Mouse (Mus musculus): ENCODE data around the gene Cfap20. TPM values are rescaled to one million over a fixed set of nuclear protein-coding genes. Genes with fewer than 3 reads are reported as not detected.
A peak's percentile ranks its signal among the peaks of the same experiment; 100 is the strongest.

Cfap20 gene
- polyA plus RNA-seq (2014; fragmentation: Nextera tagmentation; extraction: Ambion mirVana): 184 and 195 TPM in 2 replicates

DNA sequence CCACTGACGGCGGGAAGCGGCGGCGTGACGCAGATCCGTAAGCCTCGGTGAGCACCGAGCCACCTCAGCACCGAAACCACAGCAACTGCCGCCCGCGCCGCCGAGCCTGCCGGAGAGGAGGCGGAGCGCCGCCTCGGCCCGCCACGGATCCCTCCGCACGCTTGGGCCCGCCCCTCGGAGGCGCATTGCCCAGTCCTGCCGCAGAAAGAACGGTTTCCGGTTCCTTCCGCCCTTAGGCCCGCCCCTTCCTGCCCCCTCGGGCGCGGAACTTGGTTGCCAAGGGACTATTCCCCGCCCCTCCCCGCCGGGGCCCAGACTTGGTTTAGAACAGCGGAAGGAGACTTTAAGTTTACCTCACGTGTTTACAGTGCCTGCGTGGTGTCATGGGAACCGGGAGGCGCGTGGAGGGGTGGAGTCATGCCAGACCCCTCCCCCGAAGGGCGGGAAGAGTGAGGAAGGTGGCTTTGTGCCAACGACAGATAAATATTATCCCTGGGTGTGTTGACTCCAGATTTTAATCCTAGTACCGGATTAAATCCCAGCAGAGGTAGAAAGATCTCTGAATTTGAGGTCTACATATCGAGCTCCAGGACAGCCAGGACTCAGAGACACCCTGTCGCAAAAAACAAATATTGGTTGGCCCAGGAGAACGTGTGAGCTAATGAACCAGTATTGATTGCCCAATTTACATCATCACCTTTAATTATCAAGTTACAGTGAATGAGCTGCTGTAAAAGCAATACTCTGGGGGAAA, at the start of gene Cfap20:
Gene Cfap20, minus strand, starts transcription at position 184 of the 754 bp plus-strand sequence.
- Histone ChIP-seq H3K4me2 (ENCODE audit: low read length) (peak within 1 kb of the TSS; percentile 69), H3K4me1 (ENCODE audit: control insufficient read depth in 2 of 2, insufficient read depth in 2 of 2, low read length in 2 of 2) (peaks cover 14 to 26% of the 10 kb centered on the region in 2 experiments), H3K27ac (replicated peaks in 1 of 2; ENCODE audit: control insufficient read depth in 1 of 2, insufficient read depth in 1 of 2, low read depth in 2 of 2, low read length in 2 of 2) (peak within 1 kb of the TSS; percentile 95 to 96), H3K9ac (ENCODE audit: low read length) (peak within 1 kb of the TSS; percentile 98), H3K27me3 (ENCODE audit: control insufficient read depth, insufficient read depth, low read length) (no peaks in the 10 kb centered on the region), H3K36me3 (ENCODE audit: control insufficient read depth, insufficient read depth, low read length) (no peaks in the 10 kb centered on the region), H3K4me3 (ENCODE audit: control insufficient read depth in 1 of 2, insufficient read depth in 1 of 2, low read depth in 1 of 2, low read length in 2 of 2) (peak within 1 kb of the TSS; percentile 87 to 92), H3K9me3 (ENCODE audit: control insufficient read depth, low read length) (no peaks in the 10 kb centered on the region)
- ATAC-seq (ENCODE audit: insufficient number of reproducible peaks, insufficient read depth, low FRiP score, low read depth): peak; percentile 89
- WGBS: 2% methylated on average over 36 of the region's 51 CpGs

DNA sequence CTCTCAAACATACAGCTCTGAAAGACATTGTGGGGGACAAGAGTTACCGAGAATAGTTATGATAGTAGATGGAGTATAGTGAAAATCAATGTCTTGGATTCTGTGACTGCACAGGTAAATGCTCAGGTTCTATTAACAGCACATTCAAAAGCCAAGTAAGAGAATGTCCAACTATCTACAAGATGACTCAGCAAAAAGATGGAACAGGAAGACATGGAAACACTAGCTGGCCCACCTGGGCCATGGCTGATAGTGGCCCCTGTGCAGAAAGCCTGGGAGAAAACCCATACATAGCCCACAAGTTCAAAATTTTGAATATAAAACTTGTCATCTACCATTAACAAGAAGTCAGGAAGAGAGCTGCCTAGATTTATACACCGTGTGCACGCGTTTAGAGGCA, 35.3 kb upstream of the Cfap20 start:
- Histone ChIP-seq H3K4me2 (ENCODE audit: low read length) (no peak overlapping the region), H3K9ac (ENCODE audit: low read length) (no peak overlapping the region), H3K4me1 (ENCODE audit: control insufficient read depth in 2 of 2, insufficient read depth in 2 of 2, low read length in 2 of 2) (0 out of 4 replicates have a peak, but pooled peaks cover 0 to 3% of the 10 kb centered on the region in 2 experiments), H3K9me3 (ENCODE audit: control insufficient read depth, low read length) (no peaks in the 10 kb centered on the region), H3K36me3 (ENCODE audit: control insufficient read depth, insufficient read depth, low read length) (peaks cover 96% of the 10 kb centered on the region), H3K27me3 (ENCODE audit: control insufficient read depth, insufficient read depth, low read length) (no peaks in the 10 kb centered on the region), H3K27ac (replicated peaks in 1 of 2; ENCODE audit: control insufficient read depth in 1 of 2, insufficient read depth in 1 of 2, low read depth in 2 of 2, low read length in 2 of 2) (no peak overlapping the region), H3K4me3 (ENCODE audit: control insufficient read depth in 1 of 2, insufficient read depth in 1 of 2, low read depth in 1 of 2, low read length in 2 of 2) (no peak overlapping the region)
- no peak for ATAC-seq (ENCODE audit: insufficient number of reproducible peaks, insufficient read depth, low FRiP score, low read depth)
- WGBS: over 99% methylated on average over 4 of the region's 4 CpGs

- Histone ChIP-seq H3K4me1 (ENCODE audit: control insufficient read depth in 2 of 2, insufficient read depth in 2 of 2, low read length in 2 of 2) (0 out of 4 replicates have a peak, but pooled peaks cover 0 to 3% of the 10 kb centered on the region in 2 experiments), H3K27me3 (ENCODE audit: control insufficient read depth, insufficient read depth, low read length) (no peaks in the 10 kb centered on the region), H3K36me3 (ENCODE audit: control insufficient read depth, insufficient read depth, low read length) (peaks cover 96% of the 10 kb centered on the region), H3K4me2 (ENCODE audit: low read length) (no peak overlapping the region), H3K4me3 (ENCODE audit: control insufficient read depth in 1 of 2, insufficient read depth in 1 of 2, low read depth in 1 of 2, low read length in 2 of 2) (no peak overlapping the region), H3K9ac (ENCODE audit: low read length) (no peak overlapping the region), H3K27ac (replicated peaks in 1 of 2; ENCODE audit: control insufficient read depth in 1 of 2, insufficient read depth in 1 of 2, low read depth in 2 of 2, low read length in 2 of 2) (no peak overlapping the region), H3K9me3 (ENCODE audit: control insufficient read depth, low read length) (no peaks in the 10 kb centered on the region)
- 95% methylated on average over 3 of the region's 3 CpGs for WGBS
- ATAC-seq (ENCODE audit: insufficient number of reproducible peaks, insufficient read depth, low FRiP score, low read depth): no peak
These were observed 34.3 kb upstream of the Cfap20 start for GRCm38 (mm10) chr8:95468995-95469394.

GRCm38 (mm10) chr8:95466543-95466942, 31.9 kb upstream of the Cfap20 start:
- Histone ChIP-seq H3K4me3 (ENCODE audit: control insufficient read depth in 1 of 2, insufficient read depth in 1 of 2, low read depth in 1 of 2, low read length in 2 of 2) (no peak overlapping the region), H3K4me2 (ENCODE audit: low read length) (no peak overlapping the region), H3K36me3 (ENCODE audit: control insufficient read depth, insufficient read depth, low read length) (peaks cover 92% of the 10 kb centered on the region), H3K27me3 (ENCODE audit: control insufficient read depth, insufficient read depth, low read length) (no peaks in the 10 kb centered on the region), H3K27ac (replicated peaks in 1 of 2; ENCODE audit: control insufficient read depth in 1 of 2, insufficient read depth in 1 of 2, low read depth in 2 of 2, low read length in 2 of 2) (no peak overlapping the region), H3K9ac (ENCODE audit: low read length) (no peak overlapping the region), H3K9me3 (ENCODE audit: control insufficient read depth, low read length) (no peaks in the 10 kb centered on the region), H3K4me1 (ENCODE audit: control insufficient read depth in 2 of 2, insufficient read depth in 2 of 2, low read length in 2 of 2) (0 out of 4 replicates have a peak, but pooled peaks cover 0 to 3% of the 10 kb centered on the region in 2 experiments)
- ATAC-seq (ENCODE audit: insufficient number of reproducible peaks, insufficient read depth, low FRiP score, low read depth): no peak
- 72% methylated on average over 2 of the region's 2 CpGs for WGBS

GRCm38 (mm10) chr8:95452518-95452917, 17.8 kb upstream of the Cfap20 start:
- Histone ChIP-seq H3K36me3 (ENCODE audit: control insufficient read depth, insufficient read depth, low read length) (peaks cover 99% of the 10 kb centered on the region), H3K4me2 (ENCODE audit: low read length) (no peak overlapping the region), H3K27ac (replicated peaks in 1 of 2; ENCODE audit: control insufficient read depth in 1 of 2, insufficient read depth in 1 of 2, low read depth in 2 of 2, low read length in 2 of 2) (no peak overlapping the region), H3K4me3 (ENCODE audit: control insufficient read depth in 1 of 2, insufficient read depth in 1 of 2, low read depth in 1 of 2, low read length in 2 of 2) (no peak overlapping the region), H3K27me3 (ENCODE audit: control insufficient read depth, insufficient read depth, low read length) (no peaks in the 10 kb centered on the region), H3K9ac (ENCODE audit: low read length) (no peak overlapping the region), H3K9me3 (ENCODE audit: control insufficient read depth, low read length) (no peaks in the 10 kb centered on the region), H3K4me1 (ENCODE audit: control insufficient read depth in 2 of 2, insufficient read depth in 2 of 2, low read length in 2 of 2) (no peaks in the 10 kb centered on the region)
- ATAC-seq (ENCODE audit: insufficient number of reproducible peaks, insufficient read depth, low FRiP score, low read depth): no peak
- WGBS: 66% methylated on average over 8 of the region's 8 CpGs

DNA sequence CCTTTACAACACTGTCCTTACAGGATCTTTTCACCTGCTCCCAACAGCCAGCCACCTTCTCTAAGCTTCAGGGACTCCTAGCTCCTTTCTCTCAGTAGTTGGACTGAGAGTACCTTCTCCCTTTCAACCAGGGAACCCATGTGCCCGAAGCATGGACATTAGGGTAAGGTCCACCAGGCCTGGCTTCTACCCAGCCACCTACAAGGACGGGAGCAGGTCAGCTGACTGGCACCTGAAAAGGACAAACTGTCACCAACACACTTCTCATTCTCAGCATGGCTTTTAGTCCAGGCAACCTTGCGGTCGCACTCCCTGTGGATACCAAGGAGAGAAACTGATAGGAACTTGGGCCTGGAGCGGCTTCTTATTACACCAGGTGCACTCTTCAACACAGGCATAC, 15.6 kb upstream of the Cfap20 start:
- Histone ChIP-seq H3K4me1 (ENCODE audit: control insufficient read depth in 2 of 2, insufficient read depth in 2 of 2, low read length in 2 of 2) (no peaks in the 10 kb centered on the region), H3K36me3 (ENCODE audit: control insufficient read depth, insufficient read depth, low read length) (peaks cover 84% of the 10 kb centered on the region), H3K4me3 (ENCODE audit: control insufficient read depth in 1 of 2, insufficient read depth in 1 of 2, low read depth in 1 of 2, low read length in 2 of 2) (no peak overlapping the region), H3K27ac (replicated peaks in 1 of 2; ENCODE audit: control insufficient read depth in 1 of 2, insufficient read depth in 1 of 2, low read depth in 2 of 2, low read length in 2 of 2) (no peak overlapping the region), H3K9ac (ENCODE audit: low read length) (no peak overlapping the region), H3K9me3 (ENCODE audit: control insufficient read depth, low read length) (no peaks in the 10 kb centered on the region), H3K27me3 (ENCODE audit: control insufficient read depth, insufficient read depth, low read length) (no peaks in the 10 kb centered on the region), H3K4me2 (ENCODE audit: low read length) (no peak overlapping the region)
- 93% methylated on average over 5 of the region's 5 CpGs for WGBS
- no peak for ATAC-seq (ENCODE audit: insufficient number of reproducible peaks, insufficient read depth, low FRiP score, low read depth)

DNA sequence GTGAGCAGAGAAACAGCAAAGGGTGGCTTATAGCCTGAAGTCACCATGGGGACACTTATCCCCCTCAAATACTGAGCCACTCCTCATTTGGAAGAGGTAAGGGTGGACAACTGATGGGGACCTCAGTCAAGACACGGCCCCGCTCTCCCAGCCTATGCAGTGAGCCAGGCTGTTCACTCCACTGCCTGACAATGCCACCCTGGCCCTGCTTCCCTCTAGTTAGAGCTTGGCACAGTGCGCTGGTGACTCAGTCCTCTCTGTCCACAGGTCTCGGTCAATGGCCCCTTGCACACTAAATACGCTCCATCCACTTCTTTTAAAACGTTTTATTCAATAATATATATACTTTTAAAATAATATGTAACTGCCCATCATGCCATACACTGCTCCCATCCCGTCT, 13.0 kb upstream of the Cfap20 start:
- Histone ChIP-seq H3K27ac (replicated peaks in 1 of 2; ENCODE audit: control insufficient read depth in 1 of 2, insufficient read depth in 1 of 2, low read depth in 2 of 2, low read length in 2 of 2) (no peak overlapping the region), H3K4me3 (ENCODE audit: control insufficient read depth in 1 of 2, insufficient read depth in 1 of 2, low read depth in 1 of 2, low read length in 2 of 2) (no peak overlapping the region), H3K4me2 (ENCODE audit: low read length) (no peak overlapping the region), H3K36me3 (ENCODE audit: control insufficient read depth, insufficient read depth, low read length) (peaks cover 57% of the 10 kb centered on the region), H3K27me3 (ENCODE audit: control insufficient read depth, insufficient read depth, low read length) (no peaks in the 10 kb centered on the region), H3K9me3 (ENCODE audit: control insufficient read depth, low read length) (no peaks in the 10 kb centered on the region), H3K9ac (ENCODE audit: low read length) (no peak overlapping the region), H3K4me1 (ENCODE audit: control insufficient read depth in 2 of 2, insufficient read depth in 2 of 2, low read length in 2 of 2) (no peaks in the 10 kb centered on the region)
- 88% methylated on average over 7 of the region's 7 CpGs for WGBS
- ATAC-seq (ENCODE audit: insufficient number of reproducible peaks, insufficient read depth, low FRiP score, low read depth): no peak
